Mouse (Mus musculus) olfactory bulb, adult 2 months (tissue): ENCODE measurements around the gene Lipc. TPM values are rescaled to one million over a fixed set of nuclear protein-coding genes. Genes with fewer than 3 reads are reported as not detected.

Source experiments
- H3K27ac ChIP-seq: fragments of 200-500 bp; 2 replicates; pipeline ENCODE4 v1.5.1; 2012; ENCODE audit warnings: low read depth, low read length; ENCODE audit not compliant: insufficient read depth
- H3K4me1 ChIP-seq: fragments of 200-500 bp; 2 replicates; pipeline ENCODE4 v1.6.1; 2012; ENCODE audit warnings: low read length; ENCODE audit not compliant: control insufficient read depth, insufficient read depth
- H3K4me3 ChIP-seq: fragments of 200-500 bp; 2 replicates; pipeline ENCODE4 v1.5.1; 2012; ENCODE audit warnings: mild to moderate bottlenecking, low read depth, low read length, moderate library complexity; ENCODE audit not compliant: insufficient read depth
- CTCF ChIP-seq: fragments of 200-500 bp; IDR thresholded peaks from 2 replicates; pipeline ENCODE4 v1.5.1; 2012; ENCODE audit warnings: low read depth, mild to moderate bottlenecking, low read length, moderate library complexity; ENCODE audit not compliant: insufficient read depth
- POLR2A ChIP-seq: fragments of 200-500 bp; IDR thresholded peaks from 2 replicates; pipeline ENCODE4 v1.6.1; 2012; ENCODE audit warnings: mild to moderate bottlenecking, low read depth, low read length, moderate library complexity; ENCODE audit not compliant: insufficient read depth
- WGBS: fragments of 180-500 bp; shearing (Covaris S2); methylation state at CpG from one replicate; pipeline ENCODE4 v1.1.7; 2018; 5-methylcytosine and 5-hydroxymethylcytosine counted together
- polyA plus RNA-seq: library from polyadenylated mRNA; stranded (reverse); fragments of >200 nt; gene quantifications from 2 replicates; pipeline ENCODE4 v1.2.4, GENCODE M21; 2012; ENCODE audit warnings: low replicate concordance; ENCODE audit not compliant: missing spikeins, insufficient read depth, insufficient read length

Lipc gene
- polyA plus RNA-seq, 1 experiment: not detected

- Histone ChIP-seq H3K27ac (no peak overlapping the region), H3K4me1 (peaks cover 5% of the 10 kb centered on the region; the same call in 1 of the 2 replicates), H3K4me3 (no peak overlapping the region)
- 73% methylated on average over 2 of the region's 2 CpGs for WGBS
- no peak for TF ChIP-seq POLR2A
- TF ChIP-seq CTCF: no peak
These were observed 13.2 kb downstream of the Lipc start for GRCm38 (mm10) chr9:70938850-70939249.

GRCm38 (mm10) chr9:70938134-70938533 lies 13.9 kb downstream of the Lipc start:
- no peak overlapping the region for H3K4me3 ChIP-seq
- H3K4me1 ChIP-seq: peaks cover 5% of the 10 kb centered on the region; the same call in 1 of the 2 replicates
- WGBS: 66% methylated on average over 6 of the region's 6 CpGs
- no peak overlapping the region for H3K27ac ChIP-seq
- TF ChIP-seq CTCF: no peak
- no peak for TF ChIP-seq POLR2A

GRCm38 (mm10) chr9:70934587-70935295 lies 17.3 kb downstream of the Lipc start:
- no peak overlapping the region for H3K27ac ChIP-seq
- H3K4me3 ChIP-seq: no peak overlapping the region
- H3K4me1 ChIP-seq: peaks cover 12% of the 10 kb centered on the region
- WGBS: 79% methylated on average over 8 of the region's 8 CpGs
- no peak for TF ChIP-seq POLR2A
- no peak for TF ChIP-seq CTCF

- Histone ChIP-seq H3K4me1 (peaks cover 12% of the 10 kb centered on the region), H3K27ac (peak overlapping the region; percentile 35; the same call in 1 of the 2 replicates), H3K4me3 (no peak overlapping the region)
- 58% methylated on average over 5 of the region's 5 CpGs for WGBS
- no peak for TF ChIP-seq POLR2A
- TF ChIP-seq CTCF: no peak
These were observed 21.4 kb downstream of the Lipc start for GRCm38 (mm10) chr9:70930641-70931020.

GRCm38 (mm10) chr9:70929840-70930640 lies 22.0 kb downstream of the Lipc start:
- TF ChIP-seq POLR2A: no peak
- 0 out of 2 replicates have a peak, but pooled peaks have one; percentile 14 for TF ChIP-seq CTCF
- peaks cover 12% of the 10 kb centered on the region for H3K4me1 ChIP-seq
- peak overlapping the region; percentile 35; the same call in 1 of the 2 replicates for H3K27ac ChIP-seq
- 46% methylated on average over 15 of the region's 15 CpGs for WGBS
- H3K4me3 ChIP-seq: no peak overlapping the region

GRCm38 (mm10) chr9:70928472-70928871 lies 23.6 kb downstream of the Lipc start:
- Histone ChIP-seq H3K4me1 (peaks cover 12% of the 10 kb centered on the region), H3K27ac (no peak overlapping the region), H3K4me3 (no peak overlapping the region)
- WGBS: 95% methylated on average over 1 of the region's 1 CpGs
- TF ChIP-seq CTCF (no peak), POLR2A (no peak)

GRCm38 (mm10) chr9:70927701-70928100 lies 24.3 kb downstream of the Lipc start:
- Histone ChIP-seq H3K27ac (no peak overlapping the region), H3K4me3 (no peak overlapping the region), H3K4me1 (peaks cover 12% of the 10 kb centered on the region)
- TF ChIP-seq CTCF (no peak), POLR2A (no peak)

GRCm38 (mm10) chr9:70926820-70927588 lies 25.0 kb downstream of the Lipc start:
- WGBS: 87% methylated on average over 6 of the region's 6 CpGs
- TF ChIP-seq POLR2A: no peak

More at GRCm38 (mm10) chr9:70926820-70927588, 25.0 kb downstream of the Lipc start:
- H3K4me1 ChIP-seq: peaks cover 16% of the 10 kb centered on the region
- no peak overlapping the region for H3K4me3 ChIP-seq
- H3K27ac ChIP-seq: no peak overlapping the region
